ENCODE assay signal across 8 mouse cellular contexts in genomic region chr8:104171050-104171620, GRCm38 (mm10). TPM values are rescaled to one million over a fixed set of nuclear protein-coding genes. Genes with fewer than 3 reads are reported as not detected.
DNase-seq lines count a peak whose midpoint lies in the region; ATAC-seq and TF ChIP-seq lines count a peak whose summit lies in the region.

No protein-coding gene starts in this region.

- DNase-seq in layer of hippocampus, adult 2 months (ENCODE audit: low spot score in 2 of 2) = peak in 1 of 2 experiments; percentile 19
- DNase-seq in layer of hippocampus, adult 9-10 months (ENCODE audit: low spot score) = no peak
- peak; percentile 4 for DNase-seq in embryonic facial prominence, embryonic 14.5 days (ENCODE audit: low spot score)
- no peak for DNase-seq in neural tube, embryonic 11.5 days (ENCODE audit: low spot score)
- no peak for DNase-seq in adrenal gland, postnatal 10 days
- no peak for DNase-seq in cerebellum, adult 8-10 months
- DNase-seq in gastrocnemius, postnatal 14 days = no peak

- intact Hi-C loops in gastrocnemius, postnatal 14 days (cut with DNase I; ENCODE audit: low total_unique reads) = no loop called here

- H3K27me3 ChIP-seq in embryonic facial prominence, embryonic 14.5 days (replicated peaks; ENCODE audit: control insufficient read depth, insufficient read depth, low read length) = peaks cover 45% of the 10 kb centered on the region
- H3K27me3 ChIP-seq in intestine, embryonic 16.5 days (replicated peaks; ENCODE audit: control insufficient read depth, insufficient read depth, low read length) = peaks cover 33% of the 10 kb centered on the region
- H3K27me3 ChIP-seq in neural tube, embryonic 11.5 days (ENCODE audit: control insufficient read depth, insufficient read depth, low read length) = peaks cover 33% of the 10 kb centered on the region

- H3K4me3 ChIP-seq in layer of hippocampus, adult 2 months = peak overlapping the region; percentile 59
- peak overlapping the region; percentile 67 for H3K4me3 ChIP-seq in embryonic facial prominence, embryonic 14.5 days (ENCODE audit: low read depth, low read length)
- peak overlapping the region; percentile 67 for H3K4me3 ChIP-seq in intestine, embryonic 16.5 days (ENCODE audit: low read length)
- peak overlapping the region; percentile 68 for H3K4me3 ChIP-seq in neural tube, embryonic 11.5 days (ENCODE audit: low read depth, low read length)

- peak overlapping the region; percentile 76 for H3K9ac ChIP-seq in embryonic facial prominence, embryonic 14.5 days (ENCODE audit: low read depth, low read length)
- peak overlapping the region; percentile 73 for H3K9ac ChIP-seq in intestine, embryonic 16.5 days (ENCODE audit: low read depth, low read length)
- peak overlapping the region; percentile 79 for H3K9ac ChIP-seq in neural tube, embryonic 11.5 days (ENCODE audit: low read length)

- peak overlapping the region; percentile 55; the same call in 1 of the 2 replicates for H3K27ac ChIP-seq in layer of hippocampus, adult 2 months
- no peak overlapping the region for H3K27ac ChIP-seq in embryonic facial prominence, embryonic 14.5 days (replicated peaks; ENCODE audit: low read depth, low read length)
- H3K27ac ChIP-seq in intestine, embryonic 16.5 days (ENCODE audit: low read length) = no peak overlapping the region
- peak overlapping the region; percentile 34; the same call in 1 of the 2 replicates for H3K27ac ChIP-seq in neural tube, embryonic 11.5 days (ENCODE audit: low read depth, low read length)

- peak overlapping the region; percentile 98 for H3K4me2 ChIP-seq in embryonic facial prominence, embryonic 14.5 days (ENCODE audit: low read depth, low read length)
- H3K4me2 ChIP-seq in intestine, embryonic 16.5 days (ENCODE audit: low read depth, low read length) = peak overlapping the region; percentile 99
- peak overlapping the region; percentile 97 for H3K4me2 ChIP-seq in neural tube, embryonic 11.5 days (ENCODE audit: low read depth)

- H3K9me3 ChIP-seq in embryonic facial prominence, embryonic 14.5 days (ENCODE audit: control insufficient read depth, low read length) = no peaks in the 10 kb centered on the region
- no peaks in the 10 kb centered on the region for H3K9me3 ChIP-seq in intestine, embryonic 16.5 days (ENCODE audit: control insufficient read depth, low read length)
- no peaks in the 10 kb centered on the region for H3K9me3 ChIP-seq in neural tube, embryonic 11.5 days (ENCODE audit: control insufficient read depth, low read length)

- H3K4me1 ChIP-seq in embryonic facial prominence, embryonic 14.5 days (ENCODE audit: control insufficient read depth, insufficient read depth, low read length) = peaks cover 5% of the 10 kb centered on the region; the same call in 1 of the 2 replicates
- H3K4me1 ChIP-seq in intestine, embryonic 16.5 days (ENCODE audit: control insufficient read depth, insufficient read depth, low read length) = peaks cover 8% of the 10 kb centered on the region
- peaks cover 2% of the 10 kb centered on the region; the same call in 1 of the 2 replicates for H3K4me1 ChIP-seq in neural tube, embryonic 11.5 days (ENCODE audit: control insufficient read depth, insufficient read depth, low read length)

- no peaks in the 10 kb centered on the region for H3K36me3 ChIP-seq in embryonic facial prominence, embryonic 14.5 days (ENCODE audit: control insufficient read depth, insufficient read depth, low read length)
- H3K36me3 ChIP-seq in intestine, embryonic 16.5 days (ENCODE audit: control insufficient read depth, insufficient read depth, low read length) = no peaks in the 10 kb centered on the region
- H3K36me3 ChIP-seq in neural tube, embryonic 11.5 days (ENCODE audit: control insufficient read depth, insufficient read depth, low read length) = no peaks in the 10 kb centered on the region

- WGBS in embryonic facial prominence, embryonic 14.5 days = 5% methylated on average over 26 of the region's 32 CpGs
- WGBS in intestine, embryonic 16.5 days = 5% methylated on average over 31 of the region's 32 CpGs
- WGBS in neural tube, embryonic 11.5 days = 5% methylated on average over 32 of the region's 32 CpGs

- no peak for TF ChIP-seq CTCF in layer of hippocampus, adult 2 months (conservative IDR thresholded peaks at IDR 0.05)

- ATAC-seq in embryonic facial prominence, embryonic 14.5 days (ENCODE audit: low read depth) = 0 out of 2 replicates have a peak, but pooled peaks have one; percentile 2
- ATAC-seq in intestine, embryonic 16.5 days = 0 out of 2 replicates have a peak, but pooled peaks have one; percentile 11
- peak; percentile 25 for ATAC-seq in neural tube, embryonic 11.5 days (ENCODE audit: insufficient read depth, low FRiP score, low TSS enrichment)

RNA-seq across cellular contexts. Expression of gene Bean1, which starts 0.9 kb away (rescaled TPM):
- total RNA-seq in layer of hippocampus, adult 2 months (2021) = 1 to 10 TPM; 5.3 to 5.4 TPM
- 2.1 and 2.5 TPM in 2 replicates for polyA plus RNA-seq in embryonic facial prominence, embryonic 14.5 days (2014; fragmentation: Nextera tagmentation; extraction: Ambion mirVana)
- polyA plus RNA-seq in intestine, embryonic 16.5 days (2015; fragmentation: Nextera tagmentation; extraction: Ambion mirVana) = 0.82 and 1.1 TPM in 2 replicates
- 1.7 and 2.1 TPM in 2 replicates for polyA plus RNA-seq in neural tube, embryonic 11.5 days (2014; fragmentation: Nextera tagmentation; extraction: Ambion mirVana)
- total RNA-seq in adrenal gland, postnatal 10 days (2021) = 1 to 10 TPM; 4.5 to 5.7 TPM
- total RNA-seq in gastrocnemius, postnatal 14 days (2021) = under 1 TPM; 0.53 to 0.90 TPM

Comparison
In these comparisons a context has a peak if more than half of its experiments do, and no peak if none do; other contexts are left out.
1. H3K27ac ChIP-seq: peak in layer of hippocampus, adult 2 months (single experiment) and neural tube, embryonic 11.5 days (single experiment); none in embryonic facial prominence, embryonic 14.5 days (single experiment) and intestine, embryonic 16.5 days (single experiment).
2. Peak in every context shown above with its lines, with median percentiles within 50 percentile points of each other: H3K4me3 ChIP-seq, ATAC-seq, H3K4me2 ChIP-seq and H3K9ac ChIP-seq.